Mouse (Mus musculus) olfactory bulb, adult 2 months (tissue): ENCODE measurements at regions not wholly inside any gene's neighbourhood (a gene's known extent, or its start where the extent isn't known, plus 50 kb on each side); places are given as distances from the start of the nearest gene placed in this dataset.

Experiments used
- CTCF ChIP-seq: fragments of 200-500 bp; IDR thresholded peaks from 2 replicates; pipeline ENCODE4 v1.5.1; 2012; ENCODE audit warnings: low read depth, mild to moderate bottlenecking, low read length, moderate library complexity; ENCODE audit not compliant: insufficient read depth
- POLR2A ChIP-seq: fragments of 200-500 bp; IDR thresholded peaks from 2 replicates; pipeline ENCODE4 v1.6.1; 2012; ENCODE audit warnings: mild to moderate bottlenecking, low read depth, low read length, moderate library complexity; ENCODE audit not compliant: insufficient read depth

DNA sequence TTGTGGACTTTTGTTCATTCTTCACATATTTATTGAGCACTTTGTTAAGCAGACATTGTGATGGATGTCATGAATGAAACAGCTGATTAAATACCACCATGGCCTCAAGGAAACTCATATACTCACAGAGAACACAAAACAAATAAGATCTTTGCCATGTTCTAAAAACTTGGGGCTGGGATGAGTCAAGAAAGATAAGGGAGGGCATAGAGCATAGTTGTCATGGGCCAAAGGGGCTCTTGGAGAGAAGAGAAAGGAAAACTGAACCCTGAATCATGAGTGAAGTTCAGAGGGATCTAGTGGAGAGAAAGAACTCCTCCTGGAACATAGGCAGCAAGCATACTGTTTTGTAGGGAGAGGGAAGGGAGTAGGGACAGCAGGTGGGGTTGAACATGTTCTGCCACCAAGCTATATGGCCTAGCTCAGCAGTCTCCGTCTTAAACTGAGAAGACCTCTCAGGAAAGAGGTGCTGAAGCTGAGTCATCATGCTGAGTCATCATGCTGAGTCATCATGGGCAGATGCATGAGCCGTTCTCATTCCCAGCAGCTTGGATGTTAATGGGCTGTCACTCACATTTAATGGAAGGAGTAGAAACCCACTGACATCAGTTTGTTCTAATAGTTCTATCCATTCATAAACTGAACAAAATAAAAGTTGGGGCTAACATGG is 69.6 kb downstream of the Cetn3 start:
- TF ChIP-seq CTCF (no peak), POLR2A (no peak)
